Mouse (Mus musculus) brain, embryonic 14.5 days (tissue): ENCODE data around the gene Mast4. TPM values are rescaled to one million over a fixed set of nuclear protein-coding genes. Genes with fewer than 3 reads are reported as not detected.
A peak's percentile ranks its signal among the peaks of the same experiment; 100 is the strongest.

Source experiments
- DNase-seq: peaks from one replicate; pipeline ENCODE4 v3.0.0-alpha.2; 2011; ENCODE audit warnings: low read depth
- CTCF ChIP-seq: fragments of 200-500 bp; IDR thresholded peaks from 2 replicates; pipeline ENCODE4 v1.5.1; 2012; ENCODE audit warnings: inconsistent platforms, mild to moderate bottlenecking, moderate library complexity, borderline replicate concordance; ENCODE audit not compliant: insufficient read depth, insufficient read length; ENCODE audit errors: extremely low read depth
- POLR2A ChIP-seq: fragments of 200-500 bp; IDR thresholded peaks from 2 replicates; pipeline ENCODE4 v1.6.1; 2012; ENCODE audit warnings: mild to moderate bottlenecking, inconsistent platforms, borderline replicate concordance; ENCODE audit not compliant: poor library complexity, insufficient read depth, insufficient read length, severe bottlenecking; ENCODE audit errors: extremely low read depth
- polyA plus RNA-seq: library from polyadenylated mRNA; depleted of rRNA; stranded (reverse); fragments of >200 nt; gene quantifications from 2 replicates; pipeline ENCODE4 v1.2.3, GENCODE M21; 2012

Gene Mast4
- polyA plus RNA-seq, 1 experiment = 30.7 TPM

DNA sequence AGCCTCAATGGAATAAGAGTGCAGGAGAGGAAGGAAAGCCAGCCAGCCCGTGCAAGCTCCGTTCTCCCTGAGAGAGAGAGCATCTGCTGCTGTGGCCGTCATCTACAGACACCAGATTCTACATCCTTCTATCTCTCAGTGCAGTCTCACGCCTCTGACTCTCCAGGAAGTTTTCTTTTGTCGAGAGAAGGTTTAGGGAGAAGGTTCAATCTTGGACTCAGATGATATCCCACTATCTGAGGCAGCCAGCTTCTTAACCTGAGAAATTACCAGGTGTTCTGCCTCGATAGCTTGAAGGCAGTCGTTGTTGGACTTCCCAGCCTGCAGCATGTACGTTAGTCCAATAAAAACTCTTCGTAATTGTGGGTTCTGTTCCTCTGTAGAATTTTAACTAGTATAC, 127.7 kb downstream of the Mast4 start:
- peak; percentile 14 for DNase-seq
- TF ChIP-seq POLR2A (no peak), CTCF (no peak)

GRCm38 (mm10) chr13:103205191-103205590, 129.1 kb downstream of the Mast4 start:
- TF ChIP-seq POLR2A = no peak
- no peak for TF ChIP-seq CTCF
- DNase-seq = no peak

- no peak for TF ChIP-seq POLR2A
- no peak for TF ChIP-seq CTCF
- no peak for DNase-seq
Observed at GRCm38 (mm10) chr13:103203376-103203895, 130.9 kb downstream of the Mast4 start.

DNA sequence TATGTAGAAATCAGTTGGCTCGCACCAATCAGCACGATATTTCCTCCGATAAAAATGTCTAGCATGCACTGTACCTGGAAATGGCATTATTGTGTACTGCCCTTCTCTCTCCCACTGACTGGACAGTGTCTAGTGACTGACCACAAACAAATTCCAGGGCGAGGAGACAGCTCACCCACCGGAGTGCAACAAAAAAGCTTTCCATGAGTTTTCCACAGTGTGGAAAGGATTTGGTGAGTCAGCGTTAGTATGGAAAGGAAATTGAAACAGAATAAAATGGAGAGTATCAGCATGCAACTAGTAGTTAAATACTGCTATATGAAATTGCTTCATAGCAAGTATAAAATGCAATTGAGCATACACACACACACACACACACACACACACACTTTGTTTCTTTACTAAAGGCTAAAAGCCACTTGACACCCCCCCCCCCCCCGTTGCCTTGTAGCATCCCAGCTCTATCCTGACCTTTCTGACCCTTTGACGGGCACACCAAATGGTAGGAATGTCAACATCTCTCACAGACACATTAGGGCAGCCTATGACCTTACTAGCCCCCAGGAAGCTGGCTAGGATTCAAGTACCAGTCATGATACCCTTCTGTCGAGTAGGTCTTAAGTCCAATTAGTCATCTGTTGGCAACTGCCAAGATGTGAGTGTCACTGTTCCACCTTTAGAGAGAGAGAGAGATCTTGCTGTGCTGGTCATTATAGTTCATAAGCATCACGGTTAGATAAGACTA, 133.1 kb downstream of the Mast4 start:
- TF ChIP-seq POLR2A (no peak), CTCF (no peak)
- DNase-seq = no peak

- TF ChIP-seq CTCF = no peak
- no peak for TF ChIP-seq POLR2A
- no peak for DNase-seq
Observed at GRCm38 (mm10) chr13:103199823-103200660, 134.3 kb downstream of the Mast4 start.

GRCm38 (mm10) chr13:103198210-103198940, 135.9 kb downstream of the Mast4 start:
- peak; percentile 51 for DNase-seq
- TF ChIP-seq CTCF (no peak), POLR2A (no peak)

DNA sequence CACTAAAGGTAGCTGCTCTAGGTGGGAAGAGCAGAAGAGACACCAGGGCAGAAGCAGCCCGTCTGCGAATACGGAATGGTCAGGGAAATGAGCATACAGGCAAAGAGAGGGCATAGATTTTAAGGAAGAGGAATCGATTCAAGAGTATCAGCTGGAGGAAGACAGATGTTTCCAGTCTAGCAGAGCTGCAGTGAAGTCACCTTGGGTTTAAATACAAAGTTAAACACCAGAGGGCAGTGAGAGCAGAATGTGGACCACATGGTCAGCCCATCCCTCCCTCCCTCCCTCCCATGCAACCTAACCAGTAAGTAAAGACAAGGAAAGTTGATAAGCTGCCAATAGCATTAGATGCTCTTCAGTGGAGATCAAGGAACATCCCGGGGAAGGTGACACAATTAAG, 138.0 kb downstream of the Mast4 start:
- TF ChIP-seq CTCF = no peak
- TF ChIP-seq POLR2A = no peak
- DNase-seq = no peak

- no peak for DNase-seq
- no peak for TF ChIP-seq CTCF
- no peak for TF ChIP-seq POLR2A
Observed at GRCm38 (mm10) chr13:103195847-103196246, 138.4 kb downstream of the Mast4 start.

DNA sequence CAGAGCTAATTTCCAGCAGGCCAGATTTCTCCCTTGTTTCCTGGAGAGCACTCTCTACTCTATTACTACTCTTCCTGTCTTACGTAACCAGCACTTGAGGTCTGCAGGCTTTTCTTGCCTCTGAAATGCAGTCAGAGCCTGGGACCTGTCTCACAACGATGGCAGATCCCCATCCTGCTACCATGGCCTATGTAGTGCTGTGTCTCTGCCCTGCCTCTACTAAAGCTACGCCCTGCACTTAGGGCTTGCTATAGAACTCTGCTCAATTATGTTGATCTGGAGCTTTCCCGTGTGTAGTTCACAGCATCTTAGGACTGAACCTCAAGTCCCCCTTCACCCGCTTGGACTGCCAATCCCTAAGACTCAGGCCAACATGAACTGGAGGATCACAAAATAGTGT, 150.7 kb downstream of the Mast4 start:
- DNase-seq = no peak
- TF ChIP-seq POLR2A (no peak), CTCF (no peak)

DNA sequence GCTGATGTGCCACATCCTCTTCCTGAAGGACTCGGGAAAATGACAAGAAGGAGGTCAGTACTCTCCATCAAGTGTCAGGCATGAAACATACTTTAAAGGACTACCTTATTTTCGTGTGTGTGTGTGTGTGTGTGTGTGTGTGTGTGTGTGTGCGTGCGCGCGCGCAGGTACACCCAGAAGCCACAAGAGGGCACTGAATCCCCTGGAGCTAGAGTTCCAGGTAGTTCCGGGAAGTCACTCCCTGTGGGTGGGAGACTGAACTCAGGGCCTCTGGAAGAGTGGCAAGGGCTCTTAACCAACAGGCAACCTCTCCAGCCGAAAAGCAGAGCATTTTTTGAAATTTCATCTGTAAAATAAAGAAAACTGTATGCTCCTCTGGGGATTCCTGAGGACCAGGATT, 152.5 kb downstream of the Mast4 start:
- TF ChIP-seq POLR2A = no peak
- TF ChIP-seq CTCF = no peak

DNA sequence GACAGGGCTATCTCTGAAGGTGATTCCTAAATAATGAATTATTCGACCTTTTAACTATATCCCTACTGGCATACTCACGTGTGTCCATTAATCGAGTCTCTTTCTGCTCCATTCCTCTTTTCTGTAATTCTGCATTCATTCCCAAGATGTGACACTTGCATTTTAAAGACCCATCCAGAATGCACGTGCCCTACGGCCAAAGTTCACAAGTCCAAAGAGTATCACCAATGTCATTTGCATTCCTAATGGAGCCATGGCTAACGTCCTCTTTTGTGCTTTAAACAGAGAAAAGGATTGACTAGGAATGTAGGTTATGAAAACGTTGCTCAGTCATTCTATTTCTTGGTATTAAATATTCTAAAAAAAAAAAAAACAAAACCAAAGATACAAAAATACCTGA, 157.4 kb downstream of the Mast4 start:
- TF ChIP-seq POLR2A = no peak
- TF ChIP-seq CTCF = no peak
- no peak for DNase-seq

More for the DNA sequence above, 152.5 kb downstream of the Mast4 start:
- no peak for DNase-seq

GRCm38 (mm10) chr13:103174431-103174830, 159.9 kb downstream of the Mast4 start:
- TF ChIP-seq CTCF (no peak), POLR2A (no peak)

More at GRCm38 (mm10) chr13:103174431-103174830, 159.9 kb downstream of the Mast4 start:
- DNase-seq = no peak
